Mouse (Mus musculus): ENCODE results near the gene Apoc1. TPM values are rescaled to one million over a fixed set of nuclear protein-coding genes. Genes with fewer than 3 reads are reported as not detected.

Gene Apoc1
- polyA plus RNA-seq, 1 experiment from 2014 or later = 3.0 TPM

DNA sequence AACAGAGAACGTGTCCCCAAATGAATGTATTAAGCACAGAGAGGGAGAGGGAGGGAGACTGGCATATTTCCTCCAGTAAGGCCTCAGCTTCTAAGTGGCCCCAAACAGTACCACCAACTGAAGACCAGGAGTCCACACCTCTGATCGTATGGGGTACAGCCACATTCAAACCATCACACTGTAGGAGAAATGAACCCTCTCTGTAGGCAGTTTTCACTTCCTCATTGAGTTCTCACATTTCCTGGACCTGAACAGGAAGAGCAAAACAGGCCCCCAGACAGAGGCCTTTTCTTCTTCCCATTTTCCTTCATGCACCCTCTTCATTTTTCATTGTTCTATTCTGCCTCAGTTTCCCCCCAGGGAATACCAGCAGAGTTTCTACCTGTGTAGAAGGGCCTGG is 25.0 kb downstream of the Apoc1 start:
- Histone ChIP-seq H3K4me3 (ENCODE audit: low read depth, low read length) (no peak overlapping the region), H3K9ac (replicated peaks; ENCODE audit: low read depth, low read length) (no peak overlapping the region), H3K4me1 (ENCODE audit: control insufficient read depth, insufficient read depth, low read length) (peaks cover 16% of the 10 kb centered on the region), H3K9me3 (ENCODE audit: control insufficient read depth, low read length) (no peaks in the 10 kb centered on the region), H3K27ac (ENCODE audit: low read depth, low read length) (no peak overlapping the region), H3K36me3 (ENCODE audit: control insufficient read depth, insufficient read depth, low read length) (no peaks in the 10 kb centered on the region), H3K27me3 (ENCODE audit: control insufficient read depth, insufficient read depth, low read length) (no peaks in the 10 kb centered on the region), H3K4me2 (ENCODE audit: low read depth, low read length) (no peak overlapping the region)
- 88% methylated on average over 2 of the region's 2 CpGs for WGBS
- no peak for ATAC-seq (ENCODE audit: low read depth)

DNA sequence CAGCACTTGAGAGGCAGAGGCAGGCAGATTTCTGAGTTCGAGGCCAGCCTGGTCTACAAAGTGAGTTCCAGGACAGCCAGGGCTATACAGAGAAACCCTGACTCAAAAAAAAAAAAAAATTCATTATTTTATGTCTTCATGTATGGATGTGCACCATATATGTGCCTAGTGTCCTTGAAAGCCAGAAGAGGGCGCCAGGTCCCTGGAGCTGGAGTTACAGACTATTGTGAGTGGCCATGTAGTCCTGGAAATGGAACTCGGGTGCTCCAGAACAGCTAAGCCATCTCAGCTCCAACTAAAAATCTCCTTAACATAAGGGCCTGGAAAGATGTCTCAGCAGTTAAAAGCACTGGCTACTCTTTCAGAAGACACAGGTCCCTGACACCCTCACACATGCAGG is 25.7 kb downstream of the Apoc1 start:
- 63% methylated on average over 3 of the region's 3 CpGs for WGBS
- Histone ChIP-seq H3K27me3 (ENCODE audit: control insufficient read depth, insufficient read depth, low read length) (no peaks in the 10 kb centered on the region), H3K4me3 (ENCODE audit: low read depth, low read length) (no peak overlapping the region), H3K9ac (replicated peaks; ENCODE audit: low read depth, low read length) (no peak overlapping the region), H3K27ac (ENCODE audit: low read depth, low read length) (no peak overlapping the region), H3K4me1 (ENCODE audit: control insufficient read depth, insufficient read depth, low read length) (peaks cover 16% of the 10 kb centered on the region), H3K36me3 (ENCODE audit: control insufficient read depth, insufficient read depth, low read length) (no peaks in the 10 kb centered on the region), H3K4me2 (ENCODE audit: low read depth, low read length) (no peak overlapping the region), H3K9me3 (ENCODE audit: control insufficient read depth, low read length) (no peaks in the 10 kb centered on the region)
- ATAC-seq (ENCODE audit: low read depth) = no peak

DNA sequence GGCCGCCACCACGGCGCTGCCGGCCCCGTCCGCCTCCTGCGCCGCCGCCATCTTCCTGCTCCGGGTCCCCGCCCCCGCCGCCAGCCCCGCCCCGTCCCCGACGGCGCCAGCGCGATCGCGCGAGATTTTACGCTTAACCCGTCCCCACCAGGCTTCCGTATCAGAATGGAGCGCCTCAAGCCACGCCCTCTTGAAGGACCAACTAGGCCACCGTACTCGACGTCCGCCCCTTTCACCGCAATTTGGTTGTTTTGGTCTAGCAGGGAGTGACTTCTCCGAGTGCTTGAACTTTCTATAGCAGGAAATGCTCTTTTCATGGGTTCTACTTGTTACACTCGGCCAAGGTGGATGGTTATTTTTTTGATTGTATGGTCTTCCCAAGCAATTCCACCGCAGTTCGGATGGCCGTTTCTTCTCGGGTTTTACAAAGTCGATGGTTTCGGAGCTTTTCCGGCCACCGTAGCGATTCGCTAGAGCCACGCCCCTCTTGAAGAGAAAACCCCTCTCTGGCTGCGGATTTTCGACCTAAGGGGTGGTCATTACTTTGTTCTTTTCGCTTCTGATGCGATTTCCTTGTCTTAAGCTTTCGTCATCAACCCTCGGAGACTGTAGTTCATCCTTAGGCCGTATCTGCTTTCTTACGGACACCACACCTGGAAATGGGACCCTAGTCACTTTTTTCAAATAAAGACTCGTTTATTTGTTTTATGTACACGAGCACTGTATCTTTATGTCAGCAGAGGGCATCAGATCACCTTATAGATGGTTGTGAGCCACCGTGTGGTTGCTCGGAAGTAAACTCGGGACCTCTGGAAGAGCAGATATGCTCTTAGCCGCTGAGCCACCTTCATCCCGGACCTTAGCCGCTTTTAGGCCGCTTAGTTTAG is 27.3 kb downstream of the Apoc1 start, which contains the start of gene Clptm1:
Clptm1 (minus strand) TSS at position 79 of the 887 bp plus-strand sequence.
- Histone ChIP-seq H3K4me3 (ENCODE audit: low read depth, low read length) (peak within 1 kb of the TSS; percentile 99), H3K4me1 (ENCODE audit: control insufficient read depth, insufficient read depth, low read length) (peaks cover 16% of the 10 kb centered on the region), H3K27me3 (ENCODE audit: control insufficient read depth, insufficient read depth, low read length) (no peaks in the 10 kb centered on the region), H3K9ac (replicated peaks; ENCODE audit: low read depth, low read length) (peak within 1 kb of the TSS; percentile 94), H3K4me2 (ENCODE audit: low read depth, low read length) (peak within 1 kb of the TSS; percentile 90), H3K9me3 (ENCODE audit: control insufficient read depth, low read length) (no peaks in the 10 kb centered on the region), H3K36me3 (ENCODE audit: control insufficient read depth, insufficient read depth, low read length) (no peaks in the 10 kb centered on the region), H3K27ac (ENCODE audit: low read depth, low read length) (peak within 1 kb of the TSS; percentile 91)
- under 1% methylated on average over 57 of the region's 63 CpGs for WGBS
- peak; percentile 84 for ATAC-seq (ENCODE audit: low read depth)

- H3K9me3 ChIP-seq (ENCODE audit: control insufficient read depth, low read length) = no peaks in the 10 kb centered on the region
- no peaks in the 10 kb centered on the region for H3K27me3 ChIP-seq (ENCODE audit: control insufficient read depth, insufficient read depth, low read length)
- no peaks in the 10 kb centered on the region for H3K36me3 ChIP-seq (ENCODE audit: control insufficient read depth, insufficient read depth, low read length)
- H3K4me2 ChIP-seq (ENCODE audit: low read depth, low read length) = peak overlapping the region; percentile 90
- peaks cover 16% of the 10 kb centered on the region for H3K4me1 ChIP-seq (ENCODE audit: control insufficient read depth, insufficient read depth, low read length)
- H3K4me3 ChIP-seq (ENCODE audit: low read depth, low read length) = peak overlapping the region; percentile 99
- ATAC-seq (ENCODE audit: low read depth) = peak; percentile 59
- WGBS = under 1% methylated on average over 36 of the region's 37 CpGs
- peak overlapping the region; percentile 91 for H3K27ac ChIP-seq (ENCODE audit: low read depth, low read length)
- H3K9ac ChIP-seq (replicated peaks; ENCODE audit: low read depth, low read length) = peak overlapping the region; percentile 94
Observed at GRCm38 (mm10) chr7:19664455-19664954, 28.0 kb downstream of the Apoc1 start.

- Histone ChIP-seq H3K9ac (replicated peaks; ENCODE audit: low read depth, low read length) (peak overlapping the region; percentile 94), H3K27me3 (ENCODE audit: control insufficient read depth, insufficient read depth, low read length) (no peaks in the 10 kb centered on the region), H3K9me3 (ENCODE audit: control insufficient read depth, low read length) (no peaks in the 10 kb centered on the region), H3K4me1 (ENCODE audit: control insufficient read depth, insufficient read depth, low read length) (peaks cover 16% of the 10 kb centered on the region), H3K4me2 (ENCODE audit: low read depth, low read length) (peak overlapping the region; percentile 90), H3K36me3 (ENCODE audit: control insufficient read depth, insufficient read depth, low read length) (no peaks in the 10 kb centered on the region), H3K27ac (ENCODE audit: low read depth, low read length) (no peak overlapping the region), H3K4me3 (ENCODE audit: low read depth, low read length) (peak overlapping the region; percentile 99)
- 20% methylated on average over 8 of the region's 8 CpGs for WGBS
- peak; percentile 6 for ATAC-seq (ENCODE audit: low read depth)
Observed at GRCm38 (mm10) chr7:19663940-19664339, 28.5 kb downstream of the Apoc1 start.

DNA sequence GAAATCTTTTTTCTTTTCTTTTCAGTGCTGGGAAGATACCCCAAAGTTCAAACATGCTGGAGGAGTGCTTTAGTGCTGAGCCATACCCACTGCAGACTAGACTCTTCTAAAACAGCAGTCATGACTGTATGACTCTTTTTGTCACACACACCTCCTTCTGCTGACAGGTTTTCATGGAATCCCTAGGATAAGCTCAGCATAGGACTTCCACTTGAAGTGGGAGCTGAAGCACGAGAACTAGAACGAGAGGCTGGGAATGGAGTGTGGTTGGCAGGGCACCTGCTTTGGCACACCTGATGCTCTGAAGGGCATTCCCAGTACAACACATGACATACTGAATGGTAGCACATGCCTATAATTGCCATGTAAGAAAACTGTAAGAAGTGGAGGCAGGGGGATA is 39.8 kb downstream of the Apoc1 start:
- WGBS = 98% methylated on average over 2 of the region's 2 CpGs
- Histone ChIP-seq H3K4me2 (ENCODE audit: low read depth, low read length) (no peak overlapping the region), H3K4me1 (ENCODE audit: control insufficient read depth, insufficient read depth, low read length) (no peaks in the 10 kb centered on the region), H3K27ac (ENCODE audit: low read depth, low read length) (no peak overlapping the region), H3K4me3 (ENCODE audit: low read depth, low read length) (no peak overlapping the region), H3K27me3 (ENCODE audit: control insufficient read depth, insufficient read depth, low read length) (no peaks in the 10 kb centered on the region), H3K9me3 (ENCODE audit: control insufficient read depth, low read length) (no peaks in the 10 kb centered on the region), H3K9ac (replicated peaks; ENCODE audit: low read depth, low read length) (no peak overlapping the region), H3K36me3 (ENCODE audit: control insufficient read depth, insufficient read depth, low read length) (peaks cover 36% of the 10 kb centered on the region)
- ATAC-seq (ENCODE audit: low read depth) = no peak

GRCm38 (mm10) chr7:19651063-19651786 is 41.2 kb downstream of the Apoc1 start:
- no peaks in the 10 kb centered on the region for H3K9me3 ChIP-seq (ENCODE audit: control insufficient read depth, low read length)
- 97% methylated on average over 6 of the region's 6 CpGs for WGBS
- no peaks in the 10 kb centered on the region for H3K27me3 ChIP-seq (ENCODE audit: control insufficient read depth, insufficient read depth, low read length)
- no peak overlapping the region for H3K4me3 ChIP-seq (ENCODE audit: low read depth, low read length)
- ATAC-seq (ENCODE audit: low read depth) = no peak
- no peaks in the 10 kb centered on the region for H3K4me1 ChIP-seq (ENCODE audit: control insufficient read depth, insufficient read depth, low read length)
- H3K36me3 ChIP-seq (ENCODE audit: control insufficient read depth, insufficient read depth, low read length) = peaks cover 40% of the 10 kb centered on the region
- no peak overlapping the region for H3K9ac ChIP-seq (replicated peaks; ENCODE audit: low read depth, low read length)
- no peak overlapping the region for H3K4me2 ChIP-seq (ENCODE audit: low read depth, low read length)
- H3K27ac ChIP-seq (ENCODE audit: low read depth, low read length) = no peak overlapping the region

DNA sequence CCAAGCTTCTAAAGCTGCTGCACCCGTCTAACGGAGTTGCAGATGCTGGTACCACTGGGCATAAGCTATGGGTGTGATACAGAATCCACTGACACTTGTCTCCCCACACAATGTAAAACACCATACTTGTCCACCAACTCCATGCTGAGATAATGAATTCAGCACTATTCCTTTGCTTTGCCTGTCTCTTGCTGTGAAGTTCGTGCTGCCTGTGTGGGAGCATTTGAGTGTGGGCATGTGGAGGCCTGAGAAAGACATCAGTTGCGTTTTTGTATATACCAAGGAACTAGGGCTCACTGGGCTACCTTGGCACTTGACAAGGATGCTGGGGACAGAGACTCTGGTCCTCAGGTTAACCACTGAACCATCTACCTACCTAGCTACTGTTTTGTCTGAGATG is 51.2 kb downstream of the Apoc1 start:
- no peak for ATAC-seq (ENCODE audit: low read depth)
- 92% methylated on average over 4 of the region's 4 CpGs for WGBS
- Histone ChIP-seq H3K9me3 (ENCODE audit: control insufficient read depth, low read length) (no peaks in the 10 kb centered on the region), H3K27ac (ENCODE audit: low read depth, low read length) (no peak overlapping the region), H3K4me1 (ENCODE audit: control insufficient read depth, insufficient read depth, low read length) (no peaks in the 10 kb centered on the region), H3K9ac (replicated peaks; ENCODE audit: low read depth, low read length) (no peak overlapping the region), H3K4me2 (ENCODE audit: low read depth, low read length) (no peak overlapping the region), H3K36me3 (ENCODE audit: control insufficient read depth, insufficient read depth, low read length) (peaks cover 76% of the 10 kb centered on the region), H3K4me3 (ENCODE audit: low read depth, low read length) (no peak overlapping the region), H3K27me3 (ENCODE audit: control insufficient read depth, insufficient read depth, low read length) (no peaks in the 10 kb centered on the region)
